Mouse (Mus musculus) megakaryocyte progenitor cell, adult 5-6 weeks (primary cell): ENCODE measurements around the gene Dbx1. TPM values are rescaled to one million over a fixed set of nuclear protein-coding genes. Genes with fewer than 3 reads are reported as not detected.

Experiments
- ATAC-seq: replicated peaks from 2 replicates; pipeline ENCODE4 v1.8.0; 2016; ENCODE audit warnings: mild to moderate bottlenecking, moderate TSS enrichment, inconsistent platforms; ENCODE audit not compliant: poor library complexity
- total RNA-seq, 2 experiments: library from RNA; stranded (forward) in 1 of 2; stranded (reverse) in 1 of 2; fragments of 157-497, 149-512 nt in 1 of 2; fragments of 200-1000 nt in 1 of 2; gene quantifications; 2 replicates each; pipeline versions ENCODE4 v1.2.3 to v1.2.4; 2015 to 2017

Dbx1 gene
- total RNA-seq, 2 experiments from 2014 or later = not detected

DNA sequence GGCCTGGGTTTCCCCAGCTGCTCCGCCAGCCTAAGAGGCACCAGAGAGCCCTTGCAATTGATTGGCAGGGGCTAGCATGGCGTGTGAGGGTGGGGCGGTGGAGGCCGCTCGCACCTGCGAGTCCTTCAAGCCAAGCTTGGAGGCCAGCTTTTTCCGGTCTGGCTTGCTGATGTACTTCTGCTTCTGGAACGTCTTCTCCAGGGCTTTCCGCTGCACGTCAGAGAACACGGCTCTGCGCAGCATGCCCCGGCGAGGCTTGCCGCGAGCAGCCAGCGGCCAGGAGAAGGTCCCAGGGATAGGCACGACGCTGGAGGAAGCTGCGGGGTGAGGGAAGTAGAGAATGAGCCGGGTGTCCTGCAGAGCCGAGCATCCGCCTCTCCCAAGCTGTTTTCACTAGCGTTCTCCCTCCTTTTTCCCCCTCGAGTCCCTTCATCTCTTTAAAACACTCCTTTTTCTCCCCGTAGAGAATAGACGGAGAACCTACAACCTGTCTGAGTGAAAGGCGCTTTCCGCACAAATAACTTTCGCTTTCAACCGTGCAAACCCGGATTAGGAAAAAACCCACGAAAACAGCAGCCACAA, 3.2 kb downstream of the Dbx1 start:
- ATAC-seq = peak; percentile 93

- no peak for ATAC-seq
These were observed 4.3 kb downstream of the Dbx1 start for GRCm38 (mm10) chr7:49632391-49632790.

GRCm38 (mm10) chr7:49631885-49632284, 4.8 kb downstream of the Dbx1 start:
- no peak for ATAC-seq

DNA sequence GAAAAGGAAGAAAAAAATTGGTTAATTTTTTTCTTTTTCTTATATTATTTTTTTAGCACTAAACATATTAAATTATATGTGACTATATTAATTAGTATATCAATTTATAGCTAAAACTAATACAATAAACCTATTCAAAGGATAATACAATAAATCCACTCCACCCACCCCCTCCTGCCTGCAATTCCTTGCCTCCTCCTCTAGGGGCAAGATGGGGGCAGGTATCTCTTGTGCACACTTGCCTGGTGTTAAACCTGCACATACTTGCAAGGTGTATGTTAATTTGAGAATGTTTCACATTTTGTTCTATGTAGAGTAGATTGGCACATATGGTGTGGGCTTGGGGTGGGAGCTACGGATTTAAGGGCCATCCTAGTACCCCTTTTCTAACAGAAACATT, 16.5 kb downstream of the Dbx1 start:
- no peak for ATAC-seq

DNA sequence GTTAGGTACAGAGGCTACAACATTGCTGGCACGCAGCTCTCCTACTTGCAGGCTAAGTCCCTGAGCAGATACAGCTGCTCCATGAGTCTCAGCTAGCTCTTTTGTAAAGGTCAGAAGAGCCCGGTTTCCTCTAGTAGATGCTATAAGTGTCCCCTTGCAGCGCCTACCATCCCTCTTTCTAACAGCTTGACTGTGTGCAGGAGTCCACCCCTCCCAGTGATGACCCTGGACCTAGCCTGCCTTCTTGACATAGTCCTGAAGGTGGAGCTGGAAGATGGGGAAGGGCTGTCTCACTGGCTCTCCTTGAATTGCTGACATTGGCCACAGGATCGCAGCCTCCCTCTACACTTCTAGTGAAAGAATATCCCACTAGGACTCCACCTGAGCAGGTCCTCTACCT, 19.6 kb downstream of the Dbx1 start:
- ATAC-seq = no peak

DNA sequence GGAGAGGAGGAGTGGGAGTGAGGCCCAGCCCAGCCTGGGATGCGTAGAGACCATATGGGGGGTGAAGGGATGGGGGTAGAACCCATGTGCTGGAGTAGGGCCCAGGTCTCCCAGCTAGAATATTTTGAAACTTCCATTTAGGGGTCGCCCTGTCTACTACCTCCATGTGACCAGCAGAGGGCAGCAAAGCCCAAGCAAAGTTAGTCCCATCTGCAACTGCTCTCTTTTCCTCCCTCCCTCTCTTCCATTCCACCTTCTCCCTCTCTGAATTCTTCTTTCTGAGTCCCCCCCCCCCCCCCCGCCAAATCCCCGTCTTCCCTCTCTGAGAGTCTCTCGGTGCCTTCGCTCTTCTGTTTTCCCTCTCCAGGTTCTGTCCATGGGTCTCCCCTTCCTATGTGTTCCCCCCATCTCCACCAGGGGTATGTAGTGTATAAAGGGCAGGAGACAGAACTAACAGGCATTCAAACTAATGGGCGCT, 20.4 kb downstream of the Dbx1 start:
- ATAC-seq = peak; percentile 89

DNA sequence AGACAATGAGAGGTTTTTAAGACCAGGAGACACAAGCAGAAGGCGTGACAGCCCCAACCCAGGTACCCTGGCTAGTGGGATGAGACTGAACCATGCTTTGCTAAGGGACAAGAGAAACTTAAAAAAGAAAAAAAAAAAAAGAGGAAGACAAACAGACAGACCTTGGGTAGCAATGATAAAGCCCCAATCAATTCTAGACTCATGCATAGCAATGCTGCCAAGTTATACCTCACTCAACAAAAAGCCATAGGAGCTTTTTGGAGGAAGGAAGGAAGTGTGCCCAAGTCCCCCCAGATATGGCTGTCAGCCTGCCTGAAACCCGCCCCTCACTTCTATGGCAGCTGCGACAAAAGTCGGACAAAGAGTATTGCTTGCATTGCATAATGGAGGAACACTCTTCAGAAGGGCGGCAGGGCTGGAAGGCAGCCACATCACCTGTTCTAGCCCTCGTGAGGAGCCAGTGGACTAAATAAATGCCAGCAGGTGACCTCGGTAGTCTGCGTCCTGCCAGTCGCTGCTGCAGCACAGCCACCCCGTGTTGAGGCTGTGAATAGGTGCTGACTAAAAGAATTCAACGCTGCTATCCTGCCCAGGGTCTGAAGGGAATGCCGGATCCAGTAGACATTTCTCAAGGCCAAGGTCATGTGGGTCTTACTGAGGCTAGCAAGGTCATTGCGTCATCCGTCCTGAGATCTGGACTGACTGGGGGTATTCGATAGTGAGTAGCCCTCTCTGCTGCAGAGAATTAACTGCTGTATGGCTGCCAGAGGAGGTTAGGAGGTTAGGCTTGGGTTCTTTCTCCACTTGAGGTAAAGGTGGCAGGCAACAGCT, 31.5 kb downstream of the Dbx1 start:
- ATAC-seq = no peak

DNA sequence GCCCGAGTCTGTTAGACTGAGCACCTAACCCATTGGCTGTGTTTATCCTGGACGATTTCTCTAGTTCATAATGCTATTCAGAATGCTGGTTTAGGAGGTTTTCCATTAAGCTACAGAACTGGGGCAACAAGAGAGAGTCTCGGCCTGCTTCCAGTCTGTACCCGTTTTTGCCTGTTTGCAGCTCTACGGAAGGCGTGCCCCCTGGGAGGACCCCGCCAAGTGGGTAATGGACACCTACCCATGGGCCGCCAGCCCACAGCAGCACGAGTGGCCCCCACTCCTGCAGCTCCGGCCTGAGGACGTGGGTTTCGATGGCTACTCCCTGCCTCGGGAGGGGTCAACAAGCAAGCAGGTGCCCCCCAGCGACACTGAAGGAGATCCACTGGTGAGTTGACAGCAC, 32.4 kb downstream of the Dbx1 start:
- no peak for ATAC-seq

DNA sequence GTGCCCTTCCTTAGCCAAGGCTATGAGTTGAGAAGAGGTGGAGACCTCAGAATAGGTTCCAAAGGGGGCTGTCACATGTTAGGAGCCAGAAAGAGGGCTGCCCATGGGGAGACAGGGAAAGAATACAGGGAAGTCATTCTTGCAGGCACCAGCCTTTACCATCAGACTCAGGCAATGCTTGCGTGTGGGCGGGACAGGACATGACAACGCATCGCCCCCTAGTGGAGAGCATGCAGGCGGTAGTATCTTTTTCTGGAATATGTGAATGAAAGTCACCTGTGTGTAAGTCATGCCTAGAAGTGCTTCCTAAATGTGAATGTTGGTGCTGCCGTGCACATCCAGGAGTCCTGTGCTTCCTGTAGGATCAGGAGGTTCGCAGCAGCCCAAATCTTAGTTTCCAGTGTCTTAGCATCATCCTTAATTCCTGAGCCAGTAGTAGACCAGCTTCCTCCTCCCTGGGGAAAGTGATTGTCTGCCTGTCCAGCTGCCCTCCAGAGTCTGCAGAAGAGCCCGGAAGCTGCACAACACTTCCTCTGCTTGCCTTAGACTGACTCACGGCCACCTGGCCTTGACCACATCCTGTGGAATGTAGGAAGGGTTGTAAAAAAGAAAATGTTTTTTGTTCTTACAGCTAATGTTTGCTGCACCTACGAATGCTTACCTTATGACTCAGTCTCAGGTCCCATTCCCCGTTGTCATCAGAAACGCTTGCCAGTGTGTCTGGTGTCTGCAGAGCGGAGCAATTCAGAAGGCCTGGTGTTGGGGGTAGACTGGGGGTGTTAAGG, 35.3 kb downstream of the Dbx1 start:
- peak; percentile 81 for ATAC-seq

GRCm38 (mm10) chr7:49599950-49600349, 36.7 kb downstream of the Dbx1 start:
- no peak for ATAC-seq

DNA sequence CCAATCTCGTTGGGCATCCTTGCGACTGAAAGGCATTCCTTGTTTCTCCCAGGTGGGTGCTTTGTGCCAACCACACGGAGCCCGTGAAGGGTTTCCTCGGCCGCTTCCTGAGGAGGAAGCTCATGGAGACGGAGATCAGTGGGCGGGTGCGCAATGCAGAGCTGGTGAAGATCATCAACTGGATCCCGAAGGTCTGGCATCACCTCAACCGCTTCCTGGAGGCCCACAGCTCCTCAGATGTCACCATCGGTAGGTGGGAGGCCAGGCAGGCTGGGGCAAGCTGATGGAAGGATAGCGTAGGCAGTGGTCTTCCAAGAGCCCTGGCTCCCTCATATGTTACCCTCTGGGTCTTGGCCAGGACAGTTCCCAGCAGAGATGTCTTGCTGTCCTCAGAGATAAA, 38.4 kb downstream of the Dbx1 start:
- ATAC-seq = no peak

- ATAC-seq = no peak
These were observed 38.9 kb downstream of the Dbx1 start for GRCm38 (mm10) chr7:49597776-49598175.

DNA sequence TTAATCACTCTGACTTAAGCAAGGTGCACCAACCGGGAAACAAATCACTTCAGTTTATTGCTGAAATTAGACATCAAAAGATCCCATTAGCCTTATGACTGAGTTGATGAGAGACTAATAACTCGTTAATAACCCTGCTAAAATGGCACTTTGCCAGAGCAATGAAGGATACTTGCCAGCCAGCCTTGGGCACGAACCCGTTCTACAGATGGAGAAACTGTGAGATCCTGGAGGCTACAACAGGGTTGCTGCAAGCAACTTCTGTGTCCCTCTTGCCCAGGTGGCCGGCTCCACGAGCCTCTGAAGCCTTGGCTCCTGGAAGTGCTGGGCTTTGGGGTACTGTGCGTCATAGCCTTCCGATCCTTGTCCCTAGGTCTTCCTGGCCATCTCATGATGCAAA, 47.0 kb downstream of the Dbx1 start:
- ATAC-seq = no peak

- no peak for ATAC-seq
These were observed 50.0 kb downstream of the Dbx1 start for GRCm38 (mm10) chr7:49586530-49587120.

DNA sequence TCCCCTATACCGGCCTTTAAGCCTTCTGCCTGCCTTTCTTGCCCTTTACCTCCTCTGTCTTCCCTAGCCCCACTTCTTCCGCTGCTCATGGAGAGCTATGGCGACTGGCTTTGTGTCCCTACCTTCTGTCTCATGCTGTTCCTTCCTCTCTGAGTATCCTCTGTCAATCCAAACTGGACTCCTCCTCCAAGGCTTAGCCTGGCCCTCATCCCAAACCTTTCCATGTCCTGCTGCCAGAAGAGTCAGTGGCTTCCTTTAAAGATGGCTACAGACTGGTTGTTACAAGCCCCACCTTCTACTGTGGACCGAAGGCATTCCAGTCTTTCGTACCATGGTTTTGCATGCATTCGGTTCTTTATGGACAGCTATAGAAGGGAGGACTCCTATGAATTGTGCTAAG, 53.5 kb downstream of the Dbx1 start:
- no peak for ATAC-seq

DNA sequence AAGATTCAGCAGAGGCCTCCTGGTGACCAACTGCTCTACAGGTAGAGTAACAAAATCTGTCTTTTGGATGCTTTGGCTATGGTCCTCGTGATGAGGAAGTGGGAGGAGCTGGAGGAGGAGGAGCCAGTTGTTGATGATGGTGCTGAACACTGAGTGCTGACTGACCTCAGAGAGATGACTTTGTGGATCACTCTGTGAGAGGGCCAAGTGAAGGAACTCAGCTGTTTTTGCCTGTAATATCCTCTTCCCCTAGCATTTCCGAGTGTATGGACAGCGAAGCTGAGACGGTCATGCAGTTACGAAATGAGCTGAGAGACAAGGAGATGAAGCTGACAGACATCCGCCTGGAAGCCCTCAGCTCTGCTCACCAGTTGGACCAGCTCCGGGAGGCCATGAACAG, 54.1 kb downstream of the Dbx1 start:
- 0 out of 2 replicates have a peak, but pooled peaks have one; percentile 9 for ATAC-seq

DNA sequence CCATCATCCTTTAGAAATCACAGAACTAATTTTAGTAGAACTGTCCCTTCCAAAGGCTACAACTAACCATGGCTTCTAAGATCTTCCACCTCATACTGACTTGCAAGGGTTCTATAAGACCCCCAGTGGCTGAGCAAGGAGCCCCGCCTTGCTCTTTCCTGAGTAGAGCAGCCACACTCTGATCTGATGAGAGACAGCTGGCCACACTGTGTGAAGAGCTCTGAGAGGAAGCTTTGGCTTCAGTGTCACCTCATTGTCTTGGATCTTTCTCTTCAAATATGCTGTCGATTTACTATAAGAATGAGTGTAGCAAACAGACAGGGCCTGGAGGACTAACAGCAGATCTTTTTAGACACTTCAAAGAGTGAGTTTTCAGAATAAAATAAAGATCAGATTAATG, 54.7 kb downstream of the Dbx1 start:
- no peak for ATAC-seq
